Mouse (Mus musculus): ENCODE measurements around the gene Glis2. TPM values are rescaled to one million over a fixed set of nuclear protein-coding genes. Genes with fewer than 3 reads are reported as not detected.

Gene Glis2
- total and polyA plus RNA-seq, 3 experiments, result 0.62 to 5.0 TPM; not detected in 1

DNA sequence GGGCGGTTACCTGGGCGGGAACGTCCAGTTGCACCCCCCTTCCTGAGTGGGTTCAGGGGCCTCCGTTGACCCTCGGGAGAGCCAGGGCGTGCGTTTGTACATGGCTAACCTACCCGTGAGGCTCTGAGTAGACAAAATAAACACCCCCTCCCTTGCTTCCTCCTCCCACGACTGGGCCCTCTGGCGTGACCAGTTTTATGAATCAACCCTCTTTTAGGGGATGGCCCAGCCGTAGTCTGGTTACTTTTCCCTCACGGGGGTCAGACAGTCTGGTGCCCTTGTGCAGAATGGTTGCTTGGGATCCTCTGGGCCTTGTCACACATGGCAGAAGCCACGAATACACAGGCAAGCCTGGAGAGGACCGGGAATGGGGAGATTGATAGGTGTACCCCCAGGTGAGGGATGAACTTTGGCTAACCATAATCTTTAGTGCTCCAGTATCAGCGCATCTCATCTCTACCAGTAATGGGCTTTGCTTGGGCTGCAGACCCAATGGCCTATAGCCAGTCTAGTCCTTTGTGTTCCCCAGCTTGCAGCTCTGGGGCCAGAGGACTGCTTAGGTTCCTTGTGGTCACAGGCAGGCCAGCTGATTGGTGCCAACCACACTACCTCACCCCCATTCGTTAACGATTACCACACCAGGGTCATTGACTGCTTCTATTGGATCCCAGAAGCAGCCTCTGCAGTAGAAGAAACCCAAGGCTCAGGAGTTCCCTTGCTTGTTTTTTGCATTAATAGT lies 45.9 kb downstream of the Glis2 start:
- no peak overlapping the region for H3K9ac ChIP-seq (ENCODE audit: control insufficient read depth, low read depth, low read length, poor library complexity, severe bottlenecking)
- no peaks in the 10 kb centered on the region for H3K27me3 ChIP-seq (ENCODE audit: control insufficient read depth in 1 of 2, insufficient read depth in 2 of 2, low read length in 2 of 2)
- H3K36me3 ChIP-seq (ENCODE audit: control insufficient read depth in 1 of 2, insufficient read depth in 2 of 2, low read length in 2 of 2), result peaks cover 0 to 1% of the 10 kb centered on the region in 2 experiments; a peak in 1 of 4 replicates
- no peak overlapping the region for H3K27ac ChIP-seq (ENCODE audit: control insufficient read depth, low read depth, low read length)
- no peak for DNase-seq (ENCODE audit: low read depth, low spot score)
- no peaks in the 10 kb centered on the region for H3K4me1 ChIP-seq (ENCODE audit: control insufficient read depth in 1 of 2, insufficient read depth in 2 of 2, low read length in 2 of 2)
- no peak for TF ChIP-seq POLR2A (IDR thresholded peaks at IDR 0.05; ENCODE audit: control insufficient read depth in 1 of 2, insufficient read depth in 1 of 2, low read depth in 1 of 2, low read length in 2 of 2, poor library complexity in 1 of 2)
- TF ChIP-seq KAT2A (conservative IDR thresholded peaks at IDR 0.05; ENCODE audit: low read depth, low read length), result no peak
- TF ChIP-seq RAD21 (IDR thresholded peaks at IDR 0.05; ENCODE audit: low read depth, low read length), result no peak
- TF ChIP-seq ZNF384 (IDR thresholded peaks at IDR 0.05; ENCODE audit: low read depth, low read length), result no peak
- no peak for TF ChIP-seq TCF12 (IDR thresholded peaks at IDR 0.05; ENCODE audit: low read depth, low read length)
- no peak for TF ChIP-seq CHD2 (IDR thresholded peaks at IDR 0.05; ENCODE audit: low read length)
- TF ChIP-seq MYB (IDR thresholded peaks at IDR 0.05; ENCODE audit: low read depth, low read length), result no peak
- no peak for TF ChIP-seq ZC3H11A (IDR thresholded peaks at IDR 0.05; ENCODE audit: low read depth, low read length)
- TF ChIP-seq NRF1 (IDR thresholded peaks at IDR 0.05; ENCODE audit: insufficient read depth, low read depth, low read length, poor library complexity, severe bottlenecking), result no peak
- TF ChIP-seq MYC (IDR thresholded peaks at IDR 0.05; ENCODE audit: low read depth, low read length), result no peak
- H3K9me3 ChIP-seq (replicated peaks; ENCODE audit: insufficient read depth, low read length), result no peaks in the 10 kb centered on the region
- no peak overlapping the region for H3K4me3 ChIP-seq (ENCODE audit: control insufficient read depth in 1 of 2, insufficient read depth in 1 of 2, low read depth in 2 of 2, low read length in 2 of 2)
- no peaks in the 10 kb centered on the region for H3K79me2 ChIP-seq (ENCODE audit: control insufficient read depth, insufficient read depth, low read length, poor library complexity)

DNA sequence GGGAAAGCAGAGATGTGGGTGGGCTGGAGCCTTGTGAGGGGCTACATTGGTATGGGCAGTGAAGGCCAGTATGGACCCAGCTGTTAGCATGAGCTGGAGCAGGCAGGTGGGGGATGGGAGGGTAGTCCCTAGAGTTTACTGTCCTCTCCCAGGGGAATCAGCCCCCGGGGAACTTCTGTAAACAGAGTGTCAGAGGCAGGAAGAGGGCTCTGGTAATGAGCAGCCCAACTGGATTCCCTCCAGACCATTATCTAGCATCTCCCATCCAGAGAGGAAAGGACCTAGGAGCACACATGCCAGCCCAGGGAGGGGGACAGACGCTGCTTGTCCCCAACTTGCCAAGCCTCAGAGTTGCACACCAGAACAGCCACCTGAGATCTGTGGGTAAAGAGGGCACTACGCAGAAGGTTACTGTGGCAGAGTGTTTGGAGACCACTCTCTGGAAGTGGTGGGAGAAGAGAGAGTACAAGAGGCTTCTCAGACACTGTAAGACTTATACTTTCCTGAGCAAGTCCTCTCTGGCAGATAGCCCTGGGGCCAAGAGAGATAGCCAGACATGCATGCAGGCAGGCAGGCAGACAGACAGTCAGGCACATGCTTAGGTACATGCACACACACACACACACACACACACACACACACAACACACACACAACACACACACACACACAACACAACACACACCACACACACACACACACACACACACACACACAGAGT lies 46.8 kb downstream of the Glis2 start:
- Histone ChIP-seq H3K9ac (ENCODE audit: control insufficient read depth, low read depth, low read length, poor library complexity, severe bottlenecking) (no peak overlapping the region), H3K36me3 (ENCODE audit: control insufficient read depth in 1 of 2, insufficient read depth in 2 of 2, low read length in 2 of 2) (peaks cover 0 to 1% of the 10 kb centered on the region in 2 experiments; a peak in 1 of 4 replicates), H3K27ac (ENCODE audit: control insufficient read depth, low read depth, low read length) (no peak overlapping the region), H3K9me3 (replicated peaks; ENCODE audit: insufficient read depth, low read length) (no peaks in the 10 kb centered on the region), H3K4me3 (ENCODE audit: control insufficient read depth in 1 of 2, insufficient read depth in 1 of 2, low read depth in 2 of 2, low read length in 2 of 2) (no peak overlapping the region), H3K4me1 (ENCODE audit: control insufficient read depth in 1 of 2, insufficient read depth in 2 of 2, low read length in 2 of 2) (no peaks in the 10 kb centered on the region), H3K79me2 (ENCODE audit: control insufficient read depth, insufficient read depth, low read length, poor library complexity) (no peaks in the 10 kb centered on the region), H3K27me3 (ENCODE audit: control insufficient read depth in 1 of 2, insufficient read depth in 2 of 2, low read length in 2 of 2) (no peaks in the 10 kb centered on the region)
- TF ChIP-seq UBTF (IDR thresholded peaks at IDR 0.05; ENCODE audit: borderline replicate concordance, insufficient read depth, low read depth, low read length) (no peak), CHD1 (IDR thresholded peaks at IDR 0.05; ENCODE audit: low read depth, low read length) (no peak), NELFE (IDR thresholded peaks at IDR 0.05; ENCODE audit: low read depth, low read length) (no peak), RAD21 (IDR thresholded peaks at IDR 0.05; ENCODE audit: low read depth, low read length) (no peak), POLR2AphosphoS5 (IDR thresholded peaks at IDR 0.05; ENCODE audit: borderline replicate concordance, low read depth, low read length) (no peak), MAFK (IDR thresholded peaks at IDR 0.05; ENCODE audit: borderline replicate concordance, low read depth, low read length) (no peak), MAZ (IDR thresholded peaks at IDR 0.05; ENCODE audit: low read depth, low read length) (no peak), HCFC1 (IDR thresholded peaks at IDR 0.05; ENCODE audit: low read depth, low read length) (no peak), EP300 (IDR thresholded peaks at IDR 0.05; ENCODE audit: low read depth in 1 of 2, low read length in 2 of 2) (no peak), BHLHE40 (IDR thresholded peaks at IDR 0.05; ENCODE audit: borderline replicate concordance, low read depth, low read length) (no peak), KAT2A (conservative IDR thresholded peaks at IDR 0.05; ENCODE audit: low read depth, low read length) (no peak), ZC3H11A (IDR thresholded peaks at IDR 0.05; ENCODE audit: low read depth, low read length) (no peak), MEF2A (IDR thresholded peaks at IDR 0.05; ENCODE audit: extremely low read depth, insufficient replicate concordance, low read depth, low read length, poor library complexity, severe bottlenecking) (no peak), RCOR1 (IDR thresholded peaks at IDR 0.05; ENCODE audit: low read depth, low read length) (no peak), MAX (IDR thresholded peaks at IDR 0.05; ENCODE audit: low read length) (no peak), JUND (IDR thresholded peaks at IDR 0.05; ENCODE audit: low read depth, low read length) (no peak), ETS1 (IDR thresholded peaks at IDR 0.05; ENCODE audit: low read depth, low read length) (no peak), E2F4 (IDR thresholded peaks at IDR 0.05; ENCODE audit: borderline replicate concordance, low read depth, low read length) (no peak), ZMIZ1 (IDR thresholded peaks at IDR 0.05; ENCODE audit: low read depth, low read length) (no peak), TBP (IDR thresholded peaks at IDR 0.05; ENCODE audit: low read depth, low read length) (no peak)
- DNase-seq (ENCODE audit: low read depth, low spot score), result no peak

Measured in MEL (cell line).